Mouse (Mus musculus) kidney, adult 2 months (tissue): ENCODE measurements around the gene Foxo1.

Experiments used
- CTCF ChIP-seq: fragments of 200-500 bp; conservative IDR thresholded peaks from 2 replicates; pipeline ENCODE4 v1.5.1; 2011; ENCODE audit warnings: low read depth, mild to moderate bottlenecking, control low read depth, low read length, moderate library complexity, mixed read lengths; ENCODE audit not compliant: insufficient read depth, insufficient read length
- POLR2A ChIP-seq: fragments of 200-500 bp; IDR thresholded peaks from one replicate; pipeline ENCODE4 v1.6.1; 2011; ENCODE audit warnings: low read depth, low read length, control low read depth

DNA sequence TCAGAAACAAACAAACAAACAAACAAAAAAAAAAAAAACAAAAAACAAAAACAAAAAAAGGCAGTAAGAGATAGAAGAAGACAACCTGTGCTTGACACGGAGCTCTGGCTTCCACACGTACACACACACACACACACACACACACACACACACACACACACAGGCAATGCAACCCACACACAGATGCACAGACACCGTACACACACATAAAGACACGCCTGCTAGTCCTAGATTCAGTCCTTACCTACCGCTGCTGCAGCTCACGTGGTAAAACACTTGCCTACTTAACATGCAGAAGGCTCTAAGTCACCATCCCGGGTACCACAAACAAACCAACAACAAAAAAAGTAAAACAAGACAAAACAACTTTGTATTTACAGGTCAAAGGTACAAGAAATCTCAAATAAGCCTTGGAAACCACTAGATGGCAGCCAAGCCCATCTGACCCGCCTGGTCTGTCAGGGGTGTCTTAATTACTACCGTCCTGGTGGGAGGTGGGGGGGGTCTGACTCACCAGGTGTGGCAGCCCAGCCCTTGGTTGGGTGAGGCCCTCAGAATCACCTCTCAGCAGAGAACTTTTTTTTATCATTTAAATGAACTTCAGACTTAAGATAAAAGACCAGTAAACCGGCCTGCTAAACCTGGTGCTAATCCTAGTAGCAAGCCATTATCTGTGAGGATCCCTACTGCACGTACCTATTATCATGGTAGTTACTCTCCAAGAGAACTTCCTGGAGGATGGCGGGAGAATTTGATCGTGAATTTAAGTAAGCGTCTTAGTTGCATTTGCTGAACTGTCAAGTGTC lies 14.3 kb upstream of the Foxo1 start:
- TF ChIP-seq CTCF (peak; percentile 62), POLR2A (no peak)
